Mouse (Mus musculus) embryo, embryonic 10.5 days (tissue): ENCODE measurements around the gene Rfx7.
"Not testable (repeated sequence)": the region's sequence is repeated elsewhere in the genome, so short reads cannot be mapped to it uniquely, and the experiment has no call there.

Experiments
- DNase-seq: peaks from one replicate; pipeline ENCODE4 v3.0.0-alpha.2; 2015; ENCODE audit warnings: low spot score

Gene Rfx7

DNA sequence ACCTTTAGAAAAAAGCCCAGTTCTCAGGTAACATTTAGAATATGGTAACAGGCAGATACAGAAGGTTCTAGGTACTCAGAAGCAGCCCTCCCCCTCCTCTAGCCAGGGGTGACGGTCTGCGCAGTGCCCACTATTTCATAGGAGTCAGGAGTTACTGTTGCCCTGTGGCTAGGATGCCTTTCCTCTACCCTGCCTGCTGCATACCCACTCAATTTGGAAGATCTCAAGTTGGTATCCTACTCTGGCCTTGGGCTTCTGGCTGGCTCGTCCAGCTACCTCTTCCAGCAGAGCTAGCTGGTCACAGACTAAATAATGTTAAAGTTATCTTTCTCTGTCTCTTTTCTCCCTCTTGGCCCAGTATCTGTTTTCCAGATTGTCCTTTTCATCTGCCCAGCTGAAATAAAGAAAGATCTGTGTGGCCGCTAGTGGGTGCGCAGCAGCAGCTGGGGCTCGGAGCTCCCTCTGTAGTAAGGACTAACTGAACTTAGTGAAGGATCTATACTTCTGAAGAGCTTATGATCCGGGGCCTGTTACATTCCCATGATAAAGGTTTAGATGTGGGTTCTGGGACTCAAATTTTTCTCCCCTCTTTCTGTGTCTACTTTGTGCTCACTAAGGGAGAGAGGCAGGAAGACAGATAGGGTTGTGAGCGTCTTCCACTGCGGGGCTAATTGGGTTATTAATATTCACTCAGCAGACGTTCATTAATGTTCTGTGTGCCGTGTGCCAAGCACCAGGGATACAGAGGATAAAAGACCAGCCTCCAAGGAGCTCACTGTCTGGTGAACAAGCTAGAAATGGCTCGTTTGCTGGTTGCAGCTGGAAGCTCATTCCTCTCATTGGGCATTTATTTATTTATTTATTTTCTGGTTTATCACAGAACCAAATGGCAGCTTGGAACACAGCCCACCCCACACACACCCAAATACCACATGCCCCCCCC, 132.6 kb downstream of the Rfx7 start:
- no peak for DNase-seq

DNA sequence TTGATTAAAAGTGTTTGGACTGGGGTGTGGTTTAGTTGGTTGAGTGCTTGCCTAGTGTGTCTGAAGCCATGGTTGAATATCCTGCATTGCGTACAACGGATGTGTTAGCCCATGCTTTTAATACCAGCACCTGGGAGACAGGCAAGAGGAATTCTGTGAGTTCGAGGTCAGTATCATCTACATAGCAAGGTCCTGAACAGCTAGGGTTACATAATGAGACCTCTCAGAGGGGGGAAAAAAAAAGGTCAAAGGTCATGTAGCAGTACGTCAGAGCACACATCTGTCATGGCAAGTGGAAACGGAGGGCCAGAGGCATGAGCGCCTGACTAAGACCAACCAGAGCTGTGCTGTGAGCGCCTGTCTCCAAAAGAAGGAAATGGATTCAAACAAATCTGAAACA, 133.5 kb downstream of the Rfx7 start:
- peak; percentile 72 for DNase-seq

DNA sequence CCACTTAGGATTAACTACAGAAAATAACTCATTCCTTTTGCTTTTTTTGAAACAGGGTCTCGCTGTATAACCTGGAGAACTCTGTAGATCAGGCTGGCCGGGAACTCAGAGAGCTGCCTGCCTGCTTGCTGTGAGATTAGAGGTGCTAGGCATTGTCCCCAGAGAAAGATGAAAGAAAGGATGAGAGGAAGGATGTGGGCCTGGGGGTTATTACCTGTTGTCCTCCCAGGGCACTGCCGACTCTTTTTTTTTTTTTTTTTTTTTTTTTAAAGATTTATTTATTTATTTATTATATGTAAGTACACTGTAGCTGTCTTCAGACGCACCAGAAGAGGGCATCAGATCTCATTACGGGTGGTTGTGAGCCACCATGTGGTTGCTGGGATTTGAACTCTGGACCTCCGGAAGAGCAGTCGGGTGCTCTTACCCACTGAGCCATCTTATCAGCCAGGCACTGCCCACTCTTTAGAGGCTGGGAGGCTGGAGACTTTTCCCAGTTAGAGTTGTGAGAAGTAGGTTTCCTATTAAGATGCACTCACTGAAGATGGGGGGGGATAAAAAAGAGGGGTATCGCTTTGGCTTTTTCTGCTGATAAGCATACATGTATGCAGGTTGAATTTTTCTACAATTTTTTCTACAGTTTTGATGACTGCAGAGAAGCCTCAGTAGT, 134.4 kb downstream of the Rfx7 start:
- DNase-seq = not testable (repeated sequence)

DNA sequence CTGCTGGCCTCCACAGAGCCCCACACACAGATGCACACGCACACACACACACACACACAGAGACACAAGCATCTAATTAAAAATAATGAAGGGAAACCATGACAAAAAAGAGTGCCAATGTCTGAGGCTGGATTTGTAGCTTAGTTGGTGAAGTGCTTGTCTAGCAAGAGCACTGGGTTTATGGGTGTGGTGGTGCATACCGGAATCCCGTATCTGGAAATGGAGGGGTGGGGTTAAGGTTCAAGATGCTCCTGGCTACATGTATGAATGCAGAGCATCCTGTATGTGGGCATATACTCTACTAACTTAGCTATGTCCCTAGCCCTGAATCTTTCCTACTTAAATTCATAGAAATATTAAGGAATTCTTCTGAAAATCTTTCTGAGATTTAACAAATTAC, 135.1 kb downstream of the Rfx7 start:
- no peak for DNase-seq

DNA sequence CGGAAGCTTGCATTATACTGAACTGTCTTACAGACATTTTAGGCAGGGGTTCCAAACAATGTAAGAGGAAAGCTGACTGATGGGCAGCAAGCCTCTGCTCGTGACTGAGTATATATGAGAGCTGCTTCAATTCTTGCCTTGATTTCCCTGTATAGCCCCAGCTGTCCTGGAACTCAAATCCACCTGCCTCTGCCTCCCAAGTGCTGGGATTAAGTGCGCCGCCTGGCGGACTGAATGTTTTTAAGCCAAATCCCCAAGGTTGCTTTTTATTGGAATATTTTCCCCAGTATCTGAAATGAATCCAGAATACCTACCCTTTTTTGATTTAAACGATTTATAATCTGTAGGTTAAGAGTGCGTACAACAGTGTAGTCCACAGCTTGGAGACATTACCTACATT, 137.3 kb downstream of the Rfx7 start:
- no peak for DNase-seq

DNA sequence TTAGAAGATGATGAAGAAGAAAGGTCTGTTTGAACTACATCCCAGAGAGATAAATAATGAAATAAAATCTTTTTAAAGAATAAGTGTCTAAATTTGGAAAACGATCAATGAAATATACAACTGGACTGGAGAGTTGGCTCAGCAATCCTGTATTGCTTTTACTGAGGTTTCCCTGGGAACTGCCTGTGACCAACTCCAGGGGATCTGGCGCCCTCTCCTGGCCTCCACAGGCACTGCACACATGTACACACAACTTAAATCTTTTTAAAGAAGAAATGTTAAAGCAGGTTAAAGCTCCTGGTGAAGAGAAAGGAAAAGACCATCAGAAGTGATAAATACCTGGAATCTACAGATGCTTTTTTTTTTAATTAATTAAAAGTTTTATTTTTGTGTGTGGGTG, 140.3 kb downstream of the Rfx7 start:
- peak; percentile 88 for DNase-seq
